Mouse (Mus musculus): ENCODE data around the gene Atp6v0d1. TPM values are rescaled to one million over a fixed set of nuclear protein-coding genes. Genes with fewer than 3 reads are reported as not detected.
A peak's percentile ranks its signal among the peaks of the same experiment; 100 is the strongest.
"Not testable (repeated sequence)": the region's sequence is repeated elsewhere in the genome, so short reads cannot be mapped to it uniquely, and the experiment has no call there.

Gene Atp6v0d1
- polyA plus RNA-seq, 1 experiment from 2014 or later, result 115 TPM

DNA sequence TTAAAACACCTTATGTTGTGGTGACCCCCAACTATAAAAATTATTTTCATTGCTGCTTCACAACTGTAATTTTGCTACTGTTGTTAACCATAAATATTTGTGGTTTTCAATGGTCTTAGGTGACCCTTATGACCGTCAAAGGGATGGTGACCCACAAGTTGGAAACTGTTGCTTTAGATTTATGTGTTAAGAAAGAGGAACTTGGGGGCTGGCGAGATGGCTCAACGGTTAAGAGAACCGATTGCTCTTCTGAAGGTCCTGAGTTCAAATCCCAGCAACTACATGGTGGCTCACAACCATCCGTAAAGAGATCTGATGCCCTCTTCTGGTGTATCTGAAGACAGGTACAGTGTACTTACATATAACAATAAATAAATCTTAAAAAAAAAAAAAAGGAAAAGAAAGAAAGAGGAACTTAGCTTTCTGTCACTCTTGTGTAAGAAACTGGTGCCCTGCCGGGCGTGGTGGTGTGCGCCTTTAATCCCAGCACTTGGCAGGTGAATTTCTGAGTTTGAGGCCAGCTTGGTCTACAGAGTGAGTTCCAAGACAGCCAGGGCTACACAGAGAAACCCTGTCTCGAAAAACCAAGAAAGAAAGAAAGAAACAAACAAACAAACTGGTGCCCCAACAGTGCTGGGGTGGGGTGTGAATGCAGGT, 1.1 kb downstream of the Atp6v0d1 start:
- not testable (repeated sequence) for H3K36me3 ChIP-seq (ENCODE audit: control insufficient read depth, insufficient read depth, low read length); H3K9me3 ChIP-seq (ENCODE audit: control insufficient read depth, low read length); H3K27me3 ChIP-seq (replicated peaks; ENCODE audit: control insufficient read depth, insufficient read depth, low read length); H3K27ac ChIP-seq (ENCODE audit: low read length); ATAC-seq
- WGBS, result 77% methylated on average over 9 of the region's 9 CpGs
- peak overlapping the region; percentile 94 for H3K9ac ChIP-seq (ENCODE audit: low read depth, low read length)
- peak overlapping the region; percentile 87 for H3K4me2 ChIP-seq (ENCODE audit: low read depth, low read length)
- H3K4me3 ChIP-seq (ENCODE audit: low read length), result peak overlapping the region; percentile 94
- peaks cover 18% of the 10 kb centered on the region for H3K4me1 ChIP-seq (ENCODE audit: control insufficient read depth, insufficient read depth, low read length)

DNA sequence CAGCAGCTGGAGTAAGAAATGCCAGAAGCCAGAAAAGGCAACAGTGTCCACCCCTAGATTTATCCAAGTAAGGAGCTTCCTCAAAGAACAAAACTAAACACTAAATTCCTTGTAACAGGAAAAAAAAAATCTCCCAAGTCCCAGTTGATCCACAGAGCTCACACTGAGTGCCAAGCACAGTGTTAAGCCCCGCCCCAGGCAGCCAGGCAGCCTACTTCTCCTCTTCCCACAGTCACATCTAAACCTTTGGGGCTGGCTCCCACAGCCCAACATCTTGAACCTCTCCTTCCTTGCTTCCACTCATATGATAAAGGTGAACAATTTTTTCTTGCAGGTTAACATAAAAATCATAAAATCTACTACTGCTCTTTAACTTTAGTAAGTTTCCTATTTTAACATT, 2.0 kb downstream of the Atp6v0d1 start:
- H3K4me1 ChIP-seq (ENCODE audit: control insufficient read depth, insufficient read depth, low read length), result peaks cover 18% of the 10 kb centered on the region
- H3K27me3 ChIP-seq (replicated peaks; ENCODE audit: control insufficient read depth, insufficient read depth, low read length), result no peaks in the 10 kb centered on the region
- no peak for ATAC-seq
- no peak overlapping the region for H3K4me3 ChIP-seq (ENCODE audit: low read length)
- no peaks in the 10 kb centered on the region for H3K9me3 ChIP-seq (ENCODE audit: control insufficient read depth, low read length)
- H3K27ac ChIP-seq (ENCODE audit: low read length), result no peak overlapping the region
- no peak overlapping the region for H3K9ac ChIP-seq (ENCODE audit: low read depth, low read length)
- no peaks in the 10 kb centered on the region for H3K36me3 ChIP-seq (ENCODE audit: control insufficient read depth, insufficient read depth, low read length)
- H3K4me2 ChIP-seq (ENCODE audit: low read depth, low read length), result no peak overlapping the region
- WGBS, result 88% methylated on average over 1 of the region's 1 CpGs

DNA sequence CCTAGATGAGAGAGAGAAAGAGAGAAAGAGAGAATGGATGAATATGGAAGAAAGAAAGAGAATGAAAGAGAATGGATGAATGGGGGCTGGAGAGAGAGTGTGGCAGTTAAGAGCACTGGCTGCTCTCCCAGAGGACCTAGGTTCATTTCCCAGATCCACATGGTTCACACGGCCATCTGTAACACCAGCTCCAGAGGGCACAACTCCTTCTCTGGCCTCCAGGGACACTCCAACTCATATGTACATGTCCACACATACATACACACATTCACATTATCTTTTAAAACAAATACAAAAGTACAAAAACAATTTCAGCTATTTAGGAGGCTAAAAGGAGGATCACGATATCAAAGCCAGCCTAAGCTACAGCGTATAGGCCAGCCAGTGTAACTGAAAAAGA, 3.0 kb downstream of the Atp6v0d1 start:
- Histone ChIP-seq H3K27me3 (replicated peaks; ENCODE audit: control insufficient read depth, insufficient read depth, low read length) (no peaks in the 10 kb centered on the region), H3K4me3 (ENCODE audit: low read length) (no peak overlapping the region), H3K4me2 (ENCODE audit: low read depth, low read length) (no peak overlapping the region), H3K4me1 (ENCODE audit: control insufficient read depth, insufficient read depth, low read length) (peaks cover 18% of the 10 kb centered on the region), H3K27ac (ENCODE audit: low read length) (no peak overlapping the region), H3K9me3 (ENCODE audit: control insufficient read depth, low read length) (no peaks in the 10 kb centered on the region), H3K36me3 (ENCODE audit: control insufficient read depth, insufficient read depth, low read length) (no peaks in the 10 kb centered on the region), H3K9ac (ENCODE audit: low read depth, low read length) (no peak overlapping the region)
- WGBS, result 84% methylated on average over 3 of the region's 3 CpGs
- no peak for ATAC-seq

DNA sequence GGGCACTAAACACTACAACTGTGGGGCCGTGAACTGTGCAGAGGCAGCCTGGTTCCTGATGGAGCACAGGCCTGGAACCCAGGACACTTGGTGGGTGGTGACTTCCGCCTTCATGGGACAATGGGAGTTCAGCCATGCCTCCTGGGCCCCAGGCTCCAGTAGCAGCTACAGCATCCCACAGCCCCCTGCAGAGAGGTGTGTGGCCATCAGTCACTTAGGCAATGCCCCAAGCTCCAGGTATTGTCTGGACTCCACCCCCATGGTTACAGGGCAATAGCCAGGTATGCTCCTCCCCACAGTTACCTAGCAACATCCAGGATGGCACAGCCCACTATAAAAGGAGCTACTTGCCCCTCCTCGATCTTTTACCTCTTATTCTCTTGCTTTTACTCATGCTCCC, 10.6 kb downstream of the Atp6v0d1 start:
- no peaks in the 10 kb centered on the region for H3K27me3 ChIP-seq (replicated peaks; ENCODE audit: control insufficient read depth, insufficient read depth, low read length)
- H3K4me1 ChIP-seq (ENCODE audit: control insufficient read depth, insufficient read depth, low read length), result peaks cover 5% of the 10 kb centered on the region
- no peak overlapping the region for H3K9ac ChIP-seq (ENCODE audit: low read depth, low read length)
- WGBS, result 73% methylated on average over 3 of the region's 3 CpGs
- no peak overlapping the region for H3K4me3 ChIP-seq (ENCODE audit: low read length)
- no peaks in the 10 kb centered on the region for H3K36me3 ChIP-seq (ENCODE audit: control insufficient read depth, insufficient read depth, low read length)
- ATAC-seq, result peak; percentile 49; the same call in 1 of the 2 replicates
- H3K27ac ChIP-seq (ENCODE audit: low read length), result no peak overlapping the region
- H3K9me3 ChIP-seq (ENCODE audit: control insufficient read depth, low read length), result no peaks in the 10 kb centered on the region
- H3K4me2 ChIP-seq (ENCODE audit: low read depth, low read length), result no peak overlapping the region

DNA sequence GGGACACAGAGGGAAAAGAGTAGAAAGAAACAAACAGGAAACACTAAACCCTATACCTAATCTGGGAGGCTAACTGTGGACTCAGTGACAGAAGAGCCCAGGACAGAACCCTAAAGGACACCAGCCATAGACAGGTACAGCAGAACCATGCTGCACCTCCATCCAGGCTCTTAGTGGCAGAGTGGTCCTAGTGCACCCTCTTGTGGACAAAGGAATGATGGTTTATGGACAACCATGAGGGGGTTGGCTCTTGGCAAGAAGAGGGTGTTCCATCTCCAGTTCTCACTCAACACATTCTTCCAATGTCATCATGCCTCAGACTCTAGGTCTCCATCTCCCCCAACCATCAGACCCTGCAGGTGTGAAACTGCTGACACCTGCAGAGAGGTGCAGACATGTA, 11.8 kb downstream of the Atp6v0d1 start:
- Histone ChIP-seq H3K9me3 (ENCODE audit: control insufficient read depth, low read length) (no peaks in the 10 kb centered on the region), H3K4me3 (ENCODE audit: low read length) (no peak overlapping the region), H3K27me3 (replicated peaks; ENCODE audit: control insufficient read depth, insufficient read depth, low read length) (no peaks in the 10 kb centered on the region), H3K9ac (ENCODE audit: low read depth, low read length) (no peak overlapping the region), H3K4me1 (ENCODE audit: control insufficient read depth, insufficient read depth, low read length) (peaks cover 8% of the 10 kb centered on the region), H3K36me3 (ENCODE audit: control insufficient read depth, insufficient read depth, low read length) (no peaks in the 10 kb centered on the region), H3K4me2 (ENCODE audit: low read depth, low read length) (no peak overlapping the region), H3K27ac (ENCODE audit: low read length) (no peak overlapping the region)
- ATAC-seq, result peak; percentile 65; the same call in 1 of the 2 replicates

DNA sequence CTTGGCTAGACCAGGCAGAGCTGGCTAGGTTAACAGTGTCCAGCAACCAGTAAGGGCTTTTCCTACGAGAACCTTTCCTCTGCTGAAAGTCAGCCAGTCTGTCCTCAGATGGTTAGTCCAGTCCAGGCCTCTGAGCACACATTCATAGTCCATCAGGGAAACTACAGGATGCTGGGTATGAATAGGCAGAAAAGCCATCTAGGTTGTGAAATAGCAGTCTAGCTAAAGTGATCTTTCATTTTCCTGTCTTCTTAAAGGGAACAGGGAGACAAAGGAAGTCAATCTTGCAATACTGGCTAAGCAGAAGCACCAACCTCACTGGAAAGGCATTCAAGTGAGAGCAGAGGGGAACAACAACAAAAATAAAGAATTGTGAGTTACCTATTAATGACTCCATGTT, 13.0 kb downstream of the Atp6v0d1 start:
- H3K27me3 ChIP-seq (replicated peaks; ENCODE audit: control insufficient read depth, insufficient read depth, low read length), result no peaks in the 10 kb centered on the region
- no peak overlapping the region for H3K4me3 ChIP-seq (ENCODE audit: low read length)
- no peak overlapping the region for H3K27ac ChIP-seq (ENCODE audit: low read length)
- no peak for ATAC-seq
- no peaks in the 10 kb centered on the region for H3K36me3 ChIP-seq (ENCODE audit: control insufficient read depth, insufficient read depth, low read length)
- no peak overlapping the region for H3K9ac ChIP-seq (ENCODE audit: low read depth, low read length)
- H3K4me1 ChIP-seq (ENCODE audit: control insufficient read depth, insufficient read depth, low read length), result peaks cover 8% of the 10 kb centered on the region
- 73% methylated on average over 1 of the region's 1 CpGs for whole genome bisulfite sequencing
- no peaks in the 10 kb centered on the region for H3K9me3 ChIP-seq (ENCODE audit: control insufficient read depth, low read length)
- H3K4me2 ChIP-seq (ENCODE audit: low read depth, low read length), result no peak overlapping the region

DNA sequence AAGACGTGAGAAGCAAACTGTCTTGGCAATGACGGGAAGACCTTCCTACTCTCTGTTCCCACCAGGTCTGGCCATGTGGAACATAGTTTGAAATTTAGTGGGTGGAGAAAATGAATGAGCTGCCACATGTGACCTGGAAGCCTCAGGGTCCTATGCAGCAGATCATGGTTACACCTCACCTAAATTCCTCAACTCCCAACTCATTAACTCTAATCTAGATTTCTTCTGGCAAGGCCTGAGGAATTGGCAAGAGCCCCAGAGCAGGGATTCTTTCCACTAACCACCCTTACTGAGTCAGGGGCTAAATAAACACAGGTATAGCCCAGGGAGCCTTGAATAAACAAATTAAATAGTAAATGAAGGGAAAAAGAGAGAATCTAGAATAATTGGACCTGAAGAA, 13.8 kb downstream of the Atp6v0d1 start:
- ATAC-seq, result no peak
- no peak overlapping the region for H3K27ac ChIP-seq (ENCODE audit: low read length)
- H3K36me3 ChIP-seq (ENCODE audit: control insufficient read depth, insufficient read depth, low read length), result no peaks in the 10 kb centered on the region
- H3K4me2 ChIP-seq (ENCODE audit: low read depth, low read length), result no peak overlapping the region
- no peak overlapping the region for H3K9ac ChIP-seq (ENCODE audit: low read depth, low read length)
- 90% methylated on average over 2 of the region's 2 CpGs for WGBS
- no peaks in the 10 kb centered on the region for H3K9me3 ChIP-seq (ENCODE audit: control insufficient read depth, low read length)
- H3K27me3 ChIP-seq (replicated peaks; ENCODE audit: control insufficient read depth, insufficient read depth, low read length), result no peaks in the 10 kb centered on the region
- H3K4me3 ChIP-seq (ENCODE audit: low read length), result no peak overlapping the region
- peaks cover 8% of the 10 kb centered on the region for H3K4me1 ChIP-seq (ENCODE audit: control insufficient read depth, insufficient read depth, low read length)

DNA sequence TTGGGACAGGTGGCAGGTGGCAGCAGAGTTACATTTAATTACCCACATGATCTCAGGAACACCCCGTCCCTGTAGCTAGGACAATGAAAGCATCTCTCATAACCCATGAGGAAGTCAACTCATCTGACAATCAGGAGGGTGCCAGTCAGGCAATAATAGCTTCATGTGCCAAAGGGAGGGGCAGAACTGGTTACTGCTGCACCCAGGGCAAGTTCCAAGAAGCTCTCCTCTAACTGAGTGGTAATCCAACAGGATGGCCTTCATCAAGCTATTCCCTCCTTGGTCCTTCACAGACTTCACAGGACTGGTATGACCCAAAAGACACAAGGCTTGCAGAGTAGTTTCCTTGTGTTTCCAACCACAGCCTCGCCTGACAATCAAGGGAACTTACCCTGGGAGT, 15.8 kb downstream of the Atp6v0d1 start:
- Histone ChIP-seq H3K4me1 (ENCODE audit: control insufficient read depth, insufficient read depth, low read length) (peaks cover 8% of the 10 kb centered on the region), H3K36me3 (ENCODE audit: control insufficient read depth, insufficient read depth, low read length) (no peaks in the 10 kb centered on the region), H3K27me3 (replicated peaks; ENCODE audit: control insufficient read depth, insufficient read depth, low read length) (no peaks in the 10 kb centered on the region), H3K27ac (ENCODE audit: low read length) (no peak overlapping the region), H3K4me3 (ENCODE audit: low read length) (no peak overlapping the region), H3K9ac (ENCODE audit: low read depth, low read length) (no peak overlapping the region), H3K9me3 (ENCODE audit: control insufficient read depth, low read length) (no peaks in the 10 kb centered on the region), H3K4me2 (ENCODE audit: low read depth, low read length) (no peak overlapping the region)
- peak; percentile 58 for ATAC-seq
- 51% methylated on average over 2 of the region's 2 CpGs for WGBS

DNA sequence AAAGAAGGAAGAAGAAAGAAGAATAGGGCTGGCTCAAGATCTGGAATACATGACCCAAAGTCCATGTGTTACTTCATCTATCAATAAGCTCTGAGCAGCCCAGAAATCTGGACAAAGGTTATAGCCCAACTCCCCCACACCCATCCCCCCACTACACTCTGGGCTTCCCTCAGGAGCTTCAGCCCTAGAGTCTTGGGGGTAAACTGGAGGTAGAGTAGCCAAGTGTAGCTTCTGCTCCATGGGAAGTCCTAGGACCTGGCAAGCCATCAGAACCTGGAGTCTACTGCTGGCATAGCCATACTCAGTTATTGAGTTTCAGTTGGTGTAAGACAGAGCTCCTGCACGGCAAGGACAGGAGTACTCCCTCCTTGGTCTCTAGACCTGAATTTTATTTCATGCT, 16.3 kb downstream of the Atp6v0d1 start:
- H3K9ac ChIP-seq (ENCODE audit: low read depth, low read length), result no peak overlapping the region
- no peak overlapping the region for H3K4me3 ChIP-seq (ENCODE audit: low read length)
- peaks cover 14% of the 10 kb centered on the region for H3K4me1 ChIP-seq (ENCODE audit: control insufficient read depth, insufficient read depth, low read length)
- H3K27me3 ChIP-seq (replicated peaks; ENCODE audit: control insufficient read depth, insufficient read depth, low read length), result no peaks in the 10 kb centered on the region
- no peaks in the 10 kb centered on the region for H3K36me3 ChIP-seq (ENCODE audit: control insufficient read depth, insufficient read depth, low read length)
- no peak for ATAC-seq
- H3K9me3 ChIP-seq (ENCODE audit: control insufficient read depth, low read length), result no peaks in the 10 kb centered on the region
- no peak overlapping the region for H3K27ac ChIP-seq (ENCODE audit: low read length)
- H3K4me2 ChIP-seq (ENCODE audit: low read depth, low read length), result no peak overlapping the region
- WGBS, result 82% methylated on average over 1 of the region's 1 CpGs

Data from intestine, embryonic 16.5 days (tissue).